ENCODE assay signal across 9 mouse cellular contexts in the genomic region with DNA sequence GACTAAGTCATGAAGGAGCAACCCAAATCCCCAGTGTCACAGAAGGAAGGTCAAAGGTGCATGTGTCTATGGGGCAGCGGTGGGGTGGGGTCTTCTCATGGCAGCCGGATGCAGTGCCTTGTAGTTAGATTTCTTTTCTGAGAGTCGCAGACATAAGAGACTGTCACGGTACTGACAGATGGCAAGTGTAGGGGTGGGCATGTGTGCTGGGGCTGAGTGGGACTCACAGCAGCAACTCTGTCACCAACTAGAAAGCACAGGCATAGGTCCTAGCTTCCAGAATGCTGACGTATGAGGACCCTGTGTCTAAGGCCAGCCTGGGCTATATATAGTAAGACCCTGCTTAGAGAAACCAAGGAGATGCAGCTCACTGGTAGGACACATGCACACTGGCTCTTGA. TPM values are rescaled to one million over a fixed set of nuclear protein-coding genes. Genes with fewer than 3 reads are reported as not detected.
DNase-seq lines count a peak whose midpoint lies in the region; ATAC-seq and TF ChIP-seq lines count a peak whose summit lies in the region.
"Had no signal": no experiment of that assay in that cellular context is flagged by ENCODE, and none has a peak within 500 bp of the region (broad histone marks: within the 10 kb centered on the region; RNA-seq: fewer than 3 reads in every experiment).

No protein-coding gene starts in this region.

- H3K4me2 ChIP-seq in hindbrain, embryonic 12.5 days (replicated peaks) = no peak overlapping the region

- H3K9ac ChIP-seq in hindbrain, embryonic 12.5 days = no peak overlapping the region

- no peak for ATAC-seq in hindbrain, embryonic 12.5 days (ENCODE audit: low FRiP score)
- no peak for ATAC-seq in erythroid progenitor cell, adult 5-6 weeks (replicated peaks; ENCODE audit: low FRiP score, poor library complexity, severe bottlenecking)

- intact Hi-C loops in left cerebral cortex, postnatal 10 days (cut with DNase I) = loop anchor here (10.0 kb wide), 2 partner anchors 221 to 279 kb away; a partner anchor contains a TSS

- 54% methylated on average over 5 of the region's 5 CpGs for WGBS in hindbrain, embryonic 10.5 days
- WGBS in hindbrain, embryonic 12.5 days = 57% methylated on average over 5 of the region's 5 CpGs
- 93% methylated on average over 5 of the region's 5 CpGs for WGBS in thymus, adult 2 months

- peaks cover 11% of the 10 kb centered on the region for H3K4me1 ChIP-seq in hindbrain, embryonic 10.5 days (replicated peaks)
- H3K4me1 ChIP-seq in hindbrain, embryonic 12.5 days = 0 out of 2 replicates have a peak, but pooled peaks cover 6% of the 10 kb centered on the region
- H3K4me1 ChIP-seq in thymus, adult 2 months (replicated peaks; ENCODE audit: control insufficient read depth, insufficient read depth, low read length) = no peaks in the 10 kb centered on the region

- TF ChIP-seq CTCF in thymus, adult 2 months (IDR thresholded peaks at IDR 0.05; ENCODE audit: borderline replicate concordance, control insufficient read depth, extremely low read depth, insufficient read depth, low read length, poor library complexity) = no peak

- no peaks in the 10 kb centered on the region for H3K27me3 ChIP-seq in hindbrain, embryonic 10.5 days (ENCODE audit: insufficient read depth, poor library complexity, severe bottlenecking)
- H3K27me3 ChIP-seq in hindbrain, embryonic 12.5 days = no peaks in the 10 kb centered on the region
- H3K27me3 ChIP-seq in thymus, adult 2 months (ENCODE audit: control insufficient read depth, insufficient read depth, low read length) = no peaks in the 10 kb centered on the region

- no peaks in the 10 kb centered on the region for H3K9me3 ChIP-seq in hindbrain, embryonic 10.5 days
- H3K9me3 ChIP-seq in hindbrain, embryonic 12.5 days (replicated peaks) = no peaks in the 10 kb centered on the region

- DNase-seq in hindbrain, embryonic 10.5 days (ENCODE audit: low spot score) = peak; percentile 10
- DNase-seq in thymus, adult 2 months = no peak
- no peak for DNase-seq in thymus, postnatal 10 days (ENCODE audit: low spot score in 2 of 2)
- peak; percentile 26 to 53 for DNase-seq in left cerebral cortex, postnatal 10 days (ENCODE audit: extremely low spot score in 1 of 2, low spot score in 2 of 2)
- peak; percentile 69 for DNase-seq in telencephalon, adult 2 months (ENCODE audit: low read depth, low spot score)
- DNase-seq in cerebellum, adult 9-10 months = no peak

- TF ChIP-seq POLR2A in thymus, adult 2 months (IDR thresholded peaks at IDR 0.05; ENCODE audit: control insufficient read depth, extremely low read depth, insufficient read depth, low read length, poor library complexity) = no peak

- no peaks in the 10 kb centered on the region for H3K36me3 ChIP-seq in hindbrain, embryonic 10.5 days
- H3K36me3 ChIP-seq in hindbrain, embryonic 12.5 days = no peaks in the 10 kb centered on the region
- no peaks in the 10 kb centered on the region for H3K36me3 ChIP-seq in thymus, adult 2 months (ENCODE audit: control insufficient read depth, insufficient read depth, low read length)

- H3K4me3 ChIP-seq in hindbrain, embryonic 10.5 days = no peak overlapping the region
- H3K4me3 ChIP-seq in hindbrain, embryonic 12.5 days = no peak overlapping the region
- H3K4me3 ChIP-seq in thymus, adult 2 months (ENCODE audit: control insufficient read depth, insufficient read depth, low read length) = no peak overlapping the region

- H3K27ac ChIP-seq in hindbrain, embryonic 10.5 days = no peak overlapping the region
- H3K27ac ChIP-seq in hindbrain, embryonic 12.5 days = no peak overlapping the region
- peak overlapping the region; percentile 19; the same call in 1 of the 2 replicates for H3K27ac ChIP-seq in thymus, adult 2 months (ENCODE audit: control insufficient read depth, insufficient read depth, low read length)

RNA-seq across cellular contexts. Expression of a gene that starts 12.7 kb away (rescaled TPM):
- not detected in 2 replicates for polyA plus RNA-seq in hindbrain, embryonic 10.5 days (2016; fragmentation: Nextera tagmentation; extraction: Ambion mirVana)
- not detected in 2 replicates for polyA plus RNA-seq in hindbrain, embryonic 12.5 days (2016; fragmentation: Nextera tagmentation; extraction: Ambion mirVana)
- 0.09 TPM in 1 of 2 replicates, not detected in the other for polyA plus RNA-seq in thymus, adult 2 months (2012; rRNA removed)
- total RNA-seq in left cerebral cortex, postnatal 10 days (2021) = not detected
- total RNA-seq in erythroid progenitor cell, adult 5-6 weeks (2015; ENCODE audit: low replicate concordance) = not detected in 2 replicates
- not detected in 2 replicates for total RNA-seq in erythroid progenitor cell, adult 5-6 weeks (2017; ENCODE audit: low replicate concordance)
- total RNA-seq: gastrocnemius, adult 18-20 months had no signal

Comparison
In these comparisons a context has a peak if more than half of its experiments do, and no peak if none do; other contexts are left out.
1. DNase-seq: peak in hindbrain, embryonic 10.5 days (single experiment), left cerebral cortex, postnatal 10 days (2 of 2) and telencephalon, adult 2 months (single experiment); none in thymus, adult 2 months (single experiment), thymus, postnatal 10 days (0 of 2) and cerebellum, adult 9-10 months (single experiment).